Mouse (Mus musculus): ENCODE data around the gene Olfr938. TPM values are rescaled to one million over a fixed set of nuclear protein-coding genes. Genes with fewer than 3 reads are reported as not detected.

The Olfr938 gene
- not detected for total RNA-seq (2022)

DNA sequence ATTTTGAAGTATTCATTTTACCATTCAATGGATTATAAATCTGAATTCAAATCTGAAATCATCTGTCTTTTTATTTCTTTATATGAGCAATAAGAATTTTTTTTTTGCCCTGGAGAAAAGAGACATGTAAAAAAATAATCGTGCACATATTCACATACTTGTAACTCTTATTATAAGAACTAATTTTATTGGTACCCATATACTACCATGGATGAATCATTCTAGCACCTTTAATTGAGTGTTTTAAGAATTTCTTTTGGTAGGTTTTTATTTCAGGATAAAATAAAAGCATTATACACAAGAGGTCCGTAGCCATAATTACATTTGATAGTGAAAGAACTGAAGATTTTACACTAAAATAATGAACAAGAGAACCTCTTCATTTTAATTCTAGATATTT, at the start of gene Olfr938:
Olfr938 (minus strand) TSS at position 101 of the 400 bp plus-strand sequence.
- DNase-seq, result no peak

DNA sequence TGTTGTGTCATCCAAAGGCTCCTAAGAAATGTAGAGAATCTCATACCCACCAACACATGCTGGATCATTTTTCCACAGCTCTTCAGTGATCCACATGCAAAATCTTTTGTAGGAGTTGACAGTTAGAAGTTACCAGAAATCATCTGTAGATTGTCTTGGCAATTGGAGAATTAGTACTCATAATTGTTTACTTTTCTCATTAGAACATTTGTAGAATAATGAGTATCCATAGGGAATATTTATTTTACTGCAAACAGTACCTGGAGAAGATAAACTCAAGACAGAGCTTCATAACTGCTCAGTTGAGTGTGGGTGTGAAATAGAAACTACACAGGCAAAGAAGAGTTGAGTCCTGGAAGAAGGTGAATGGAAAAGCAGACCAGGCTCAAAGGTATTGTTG, 49.1 kb upstream of the Olfr938 start, which contains the start of gene Olfr27:
Olfr27 (plus strand) TSS at position 301 of the 400 bp plus-strand sequence.
- no peak for DNase-seq

DNA sequence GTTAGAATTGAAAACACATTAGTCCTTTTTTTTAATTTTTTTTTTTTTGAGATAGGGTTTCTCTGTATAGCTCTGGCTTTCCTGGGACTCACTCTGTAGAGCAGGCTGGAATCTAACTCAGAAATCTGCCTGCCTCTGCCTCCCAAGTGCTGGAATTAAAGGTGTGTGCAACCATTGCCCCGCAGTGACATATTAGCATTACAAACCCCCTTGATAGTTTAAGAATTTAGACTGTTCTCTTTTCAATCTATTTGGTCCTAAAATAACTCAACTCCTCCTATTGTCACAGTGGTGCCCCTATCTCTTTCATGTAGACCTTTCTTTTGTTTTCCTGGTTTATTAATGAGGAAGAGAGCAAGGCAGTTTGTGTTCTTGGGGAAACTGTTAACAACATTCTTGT, 48.6 kb upstream of the Olfr938 start:
- no peak for DNase-seq

DNA sequence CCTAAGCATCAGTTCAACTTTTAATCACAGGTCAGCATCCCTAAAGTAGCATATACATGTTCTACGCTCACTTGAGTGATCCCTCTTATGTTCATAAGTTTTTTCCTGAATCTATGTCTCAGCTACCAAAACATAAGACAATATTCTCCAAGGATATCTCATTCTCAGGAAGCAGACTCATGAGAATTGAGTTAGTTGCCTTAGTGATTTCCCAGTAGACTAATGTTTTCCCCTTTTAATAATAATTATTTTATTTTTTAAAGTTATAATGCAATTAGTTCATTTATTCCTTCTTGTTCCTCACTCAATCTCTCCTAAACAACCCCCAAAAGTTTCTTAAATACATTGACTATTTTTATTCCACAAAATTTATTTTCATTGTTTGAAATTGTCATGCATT, 13.8 kb downstream of the Olfr938 start, which contains the start of gene Olfr937:
Olfr937 (minus strand) TSS at position 101 of the 400 bp plus-strand sequence.
- DNase-seq, result no peak

Small RNAs within 50 kb of the gene (microRNA-seq; reads per million reads assigned to microRNA genes)
- gene Gm25032 (0 reads per million in 2 experiments), gene Gm25529 (0 reads per million in 2 experiments)

Other genes with a start within 250 kb of the Olfr938 start
- not detected for gene Olfr924, start 234.4 kb downstream of the Olfr938 start, total RNA-seq (2022)
- not detected for gene Olfr26, start 223.8 kb downstream of the Olfr938 start, total RNA-seq (2022)
- not detected for gene Olfr926, start 201.8 kb downstream of the Olfr938 start, total RNA-seq (2022)
- gene Olfr930, start 149.1 kb downstream of the Olfr938 start, total RNA-seq (2022), result not detected
- not detected for gene Olfr933, start 106.6 kb downstream of the Olfr938 start, total RNA-seq (2022)
- gene Olfr934, start 90.6 kb downstream of the Olfr938 start, total RNA-seq (2022), result not detected
- gene Olfr935, start 79.2 kb downstream of the Olfr938 start, total RNA-seq (2022), result not detected
- gene Olfr146, start 55.5 kb downstream of the Olfr938 start, total RNA-seq (2022), result not detected
- not detected for gene Olfr937, start 13.9 kb downstream of the Olfr938 start, total RNA-seq (2022)
- gene Olfr27, start 49.2 kb upstream of the Olfr938 start, total RNA-seq (2022), result not detected
- gene Olfr943, start 87.4 kb upstream of the Olfr938 start, total RNA-seq (2022), result not detected
- gene Olfr944, start 123.0 kb upstream of the Olfr938 start, total RNA-seq (2022), result not detected
- not detected for gene Olfr1537, start 171.1 kb upstream of the Olfr938 start, total RNA-seq (2022)
- not detected for gene Olfr945, start 197.9 kb upstream of the Olfr938 start, total RNA-seq (2022)
- gene Olfr948, start 247.2 kb upstream of the Olfr938 start, total RNA-seq (2022), result not detected